Mouse (Mus musculus): Measurements from ENCODE around the gene Tbc1d20. TPM values are rescaled to one million over a fixed set of nuclear protein-coding genes. Genes with fewer than 3 reads are reported as not detected.
"Not testable (repeated sequence)": the region's sequence is repeated elsewhere in the genome, so short reads cannot be mapped to it uniquely, and the experiment has no call there.

The Tbc1d20 gene
- polyA plus RNA-seq, 1 experiment from 2014 or later, result 38.8 TPM

- WGBS, result 76% methylated on average over 5 of the region's 5 CpGs
- not testable (repeated sequence) for DNase-seq (ENCODE audit: low spot score); H3K9ac ChIP-seq (replicated peaks; ENCODE audit: low read depth); H3K36me3 ChIP-seq (ENCODE audit: insufficient read depth, low read length); H3K27ac ChIP-seq (ENCODE audit: low read length); ATAC-seq; H3K4me1 ChIP-seq (ENCODE audit: insufficient read depth, low read depth, low read length); H3K9me3 ChIP-seq (ENCODE audit: low read length); H3K4me3 ChIP-seq (ENCODE audit: low read depth, low read length); H3K27me3 ChIP-seq (replicated peaks; ENCODE audit: insufficient read depth, low read length); H3K4me2 ChIP-seq (replicated peaks; ENCODE audit: low read depth, low read length)
- peak; percentile 43; the same call in 1 of the 2 replicates for TF ChIP-seq CTCF (IDR thresholded peaks at IDR 0.05)
These were observed 65.3 kb downstream of the Tbc1d20 start for GRCm38 (mm10) chr2:152358977-152359376.

GRCm38 (mm10) chr2:152359616-152360015 is 66.0 kb downstream of the Tbc1d20 start:
- no peaks in the 10 kb centered on the region for H3K4me1 ChIP-seq (ENCODE audit: insufficient read depth, low read depth, low read length)
- no peak overlapping the region for H3K9ac ChIP-seq (replicated peaks; ENCODE audit: low read depth)
- H3K9me3 ChIP-seq (ENCODE audit: low read length), result no peaks in the 10 kb centered on the region
- H3K36me3 ChIP-seq (ENCODE audit: insufficient read depth, low read length), result no peaks in the 10 kb centered on the region
- DNase-seq (ENCODE audit: low spot score) (peak; percentile 16), ATAC-seq (no peak)
- no peak overlapping the region for H3K4me3 ChIP-seq (ENCODE audit: low read depth, low read length)
- WGBS, result 34% methylated on average over 5 of the region's 5 CpGs
- H3K27me3 ChIP-seq (replicated peaks; ENCODE audit: insufficient read depth, low read length), result no peaks in the 10 kb centered on the region
- TF ChIP-seq EP300 (IDR thresholded peaks at IDR 0.05), result no peak
- peak overlapping the region; percentile 48; the same call in 1 of the 2 replicates for H3K27ac ChIP-seq (ENCODE audit: low read length)
- no peak overlapping the region for H3K4me2 ChIP-seq (replicated peaks; ENCODE audit: low read depth, low read length)

- Histone ChIP-seq H3K27ac (ENCODE audit: low read length) (peak overlapping the region; percentile 48), H3K36me3 (ENCODE audit: insufficient read depth, low read length) (no peaks in the 10 kb centered on the region), H3K4me2 (replicated peaks; ENCODE audit: low read depth, low read length) (no peak overlapping the region), H3K27me3 (replicated peaks; ENCODE audit: insufficient read depth, low read length) (no peaks in the 10 kb centered on the region), H3K9ac (replicated peaks; ENCODE audit: low read depth) (no peak overlapping the region), H3K4me3 (ENCODE audit: low read depth, low read length) (no peak overlapping the region), H3K4me1 (ENCODE audit: insufficient read depth, low read depth, low read length) (no peaks in the 10 kb centered on the region), H3K9me3 (ENCODE audit: low read length) (no peaks in the 10 kb centered on the region)
- ATAC-seq (peak; percentile 88), DNase-seq (ENCODE audit: low spot score) (peak; percentile 80)
- WGBS, result 9% methylated on average over 7 of the region's 7 CpGs
- no peak for TF ChIP-seq CTCF (IDR thresholded peaks at IDR 0.05)
- no peak; the same call in 1 of the 2 replicates for TF ChIP-seq EP300 (IDR thresholded peaks at IDR 0.05)
These were observed 66.7 kb downstream of the Tbc1d20 start for GRCm38 (mm10) chr2:152360271-152360775.

- Histone ChIP-seq H3K9ac (replicated peaks; ENCODE audit: low read depth) (no peak overlapping the region), H3K27ac (ENCODE audit: low read length) (no peak overlapping the region), H3K4me2 (replicated peaks; ENCODE audit: low read depth, low read length) (no peak overlapping the region), H3K4me1 (ENCODE audit: insufficient read depth, low read depth, low read length) (no peaks in the 10 kb centered on the region), H3K4me3 (ENCODE audit: low read depth, low read length) (no peak overlapping the region), H3K36me3 (ENCODE audit: insufficient read depth, low read length) (no peaks in the 10 kb centered on the region), H3K27me3 (replicated peaks; ENCODE audit: insufficient read depth, low read length) (no peaks in the 10 kb centered on the region), H3K9me3 (ENCODE audit: low read length) (no peaks in the 10 kb centered on the region)
- no peak for ATAC-seq
- no peak for DNase-seq (ENCODE audit: low spot score)
- WGBS, result 88% methylated on average over 8 of the region's 8 CpGs
- no peak for TF ChIP-seq EP300 (IDR thresholded peaks at IDR 0.05)
- TF ChIP-seq CTCF (IDR thresholded peaks at IDR 0.05), result no peak
These were observed 67.6 kb downstream of the Tbc1d20 start for GRCm38 (mm10) chr2:152361193-152361592.

Other genes starting within 250 kb of the Tbc1d20 start
- gene Scrt2, start 212.3 kb upstream of the Tbc1d20 start, polyA plus RNA-seq (2015; fragmentation: Nextera tagmentation; extraction: Ambion mirVana), result not detected in 2 replicates
- gene Srxn1, start 188.3 kb upstream of the Tbc1d20 start, polyA plus RNA-seq (2015; fragmentation: Nextera tagmentation; extraction: Ambion mirVana), result 8.9 and 9.4 TPM in 2 replicates
- gene Tcf15, start 150.3 kb upstream of the Tbc1d20 start, polyA plus RNA-seq (2015; fragmentation: Nextera tagmentation; extraction: Ambion mirVana), result 2.0 and 3.6 TPM in 2 replicates
- gene Csnk2a1, start 67.0 kb upstream of the Tbc1d20 start, polyA plus RNA-seq (2015; fragmentation: Nextera tagmentation; extraction: Ambion mirVana), result 62.4 and 70.4 TPM in 2 replicates
- gene Rbck1, start 38.8 kb downstream of the Tbc1d20 start, polyA plus RNA-seq (2015; fragmentation: Nextera tagmentation; extraction: Ambion mirVana), result 67.9 and 74.4 TPM in 2 replicates
- gene Trib3, start 50.2 kb downstream of the Tbc1d20 start, polyA plus RNA-seq (2015; fragmentation: Nextera tagmentation; extraction: Ambion mirVana), result 5.7 and 6.7 TPM in 2 replicates
- gene Nrsn2, start 82.8 kb downstream of the Tbc1d20 start, polyA plus RNA-seq (2015; fragmentation: Nextera tagmentation; extraction: Ambion mirVana), result not detected in 2 replicates
- gene Sox12, start 104.2 kb downstream of the Tbc1d20 start, polyA plus RNA-seq (2015; fragmentation: Nextera tagmentation; extraction: Ambion mirVana), result 3.5 and 3.9 TPM in 2 replicates
- gene Zcchc3, start 121.2 kb downstream of the Tbc1d20 start, polyA plus RNA-seq (2015; fragmentation: Nextera tagmentation; extraction: Ambion mirVana), result 17.3 TPM in 2 replicates
- 10.7 and 14.6 TPM in 2 replicates for gene 6820408C15Rik, start 121.8 kb downstream of the Tbc1d20 start, polyA plus RNA-seq (2015; fragmentation: Nextera tagmentation; extraction: Ambion mirVana)
- gene Defb23, start 170.8 kb downstream of the Tbc1d20 start, polyA plus RNA-seq (2015; fragmentation: Nextera tagmentation; extraction: Ambion mirVana), result not detected in 2 replicates
- not detected in 2 replicates for gene Defb20, start 183.2 kb downstream of the Tbc1d20 start, polyA plus RNA-seq (2015; fragmentation: Nextera tagmentation; extraction: Ambion mirVana)
- gene Defb22, start 196.3 kb downstream of the Tbc1d20 start, polyA plus RNA-seq (2015; fragmentation: Nextera tagmentation; extraction: Ambion mirVana), result not detected in 2 replicates
- gene Defb26, start 217.9 kb downstream of the Tbc1d20 start, polyA plus RNA-seq (2015; fragmentation: Nextera tagmentation; extraction: Ambion mirVana), result not detected in 2 replicates
- gene Defb28, start 224.4 kb downstream of the Tbc1d20 start, polyA plus RNA-seq (2015; fragmentation: Nextera tagmentation; extraction: Ambion mirVana), result not detected in 2 replicates
- not detected in 2 replicates for gene Defb29, start 246.3 kb downstream of the Tbc1d20 start, polyA plus RNA-seq (2015; fragmentation: Nextera tagmentation; extraction: Ambion mirVana)

Data from lung, postnatal 0 days (tissue).